Mouse (Mus musculus): ENCODE data around the gene Csnk1g2.
A peak's percentile ranks its signal among the peaks of the same experiment; 100 is the strongest.

Csnk1g2 gene

GRCm38 (mm10) chr10:80680260-80680696, 57.6 kb downstream of the Csnk1g2 start:
- DNase-seq: no peak

- DNase-seq: no peak
Measured at GRCm38 (mm10) chr10:80682003-80682402, 59.4 kb downstream of the Csnk1g2 start.

- DNase-seq: no peak
Measured at GRCm38 (mm10) chr10:80683647-80684046, 61.0 kb downstream of the Csnk1g2 start.

- DNase-seq: peak; percentile 69 to 82
Measured at GRCm38 (mm10) chr10:80684214-80684613, 61.6 kb downstream of the Csnk1g2 start.

DNA sequence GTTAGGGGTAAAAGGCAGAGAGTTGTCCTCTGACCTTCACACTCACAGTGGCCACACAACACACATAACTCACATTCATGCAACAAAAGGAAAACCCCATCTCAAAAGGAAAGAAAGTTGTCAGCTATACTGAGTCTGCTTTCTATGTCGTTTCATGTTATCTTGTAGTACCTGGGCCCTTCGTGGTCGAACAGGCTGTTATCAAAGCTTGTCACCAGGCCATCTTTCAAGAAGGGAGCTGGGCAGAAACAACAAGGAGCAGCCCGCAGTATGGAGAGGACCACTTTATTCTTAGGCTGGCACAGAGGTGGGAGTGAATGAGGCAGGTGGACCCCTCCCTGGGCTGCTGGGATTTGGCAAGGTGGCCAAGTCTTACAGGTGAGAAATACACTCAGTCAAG, 62.3 kb downstream of the Csnk1g2 start:
- DNase-seq: no peak

DNA sequence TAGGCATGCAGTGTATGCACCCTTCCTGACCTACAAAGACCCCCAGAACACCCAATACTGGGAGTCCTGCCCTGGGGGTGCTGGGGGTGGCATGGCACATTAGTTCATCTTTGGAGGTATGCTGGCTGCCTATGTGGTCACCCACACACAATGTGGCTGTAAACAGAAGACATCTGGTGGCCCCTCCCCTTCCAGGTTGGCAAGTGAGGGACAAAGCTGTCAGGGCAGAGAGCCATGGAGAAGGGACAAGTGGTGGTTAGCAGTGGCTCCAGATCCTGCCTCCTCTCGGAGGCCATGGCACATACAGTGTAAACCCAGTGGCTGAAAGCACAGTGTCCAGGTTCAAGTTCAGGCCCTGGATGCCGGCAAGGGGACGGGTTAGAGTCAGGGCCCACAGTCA, 64.0 kb downstream of the Csnk1g2 start:
- DNase-seq: peak; percentile 13 to 31

DNA sequence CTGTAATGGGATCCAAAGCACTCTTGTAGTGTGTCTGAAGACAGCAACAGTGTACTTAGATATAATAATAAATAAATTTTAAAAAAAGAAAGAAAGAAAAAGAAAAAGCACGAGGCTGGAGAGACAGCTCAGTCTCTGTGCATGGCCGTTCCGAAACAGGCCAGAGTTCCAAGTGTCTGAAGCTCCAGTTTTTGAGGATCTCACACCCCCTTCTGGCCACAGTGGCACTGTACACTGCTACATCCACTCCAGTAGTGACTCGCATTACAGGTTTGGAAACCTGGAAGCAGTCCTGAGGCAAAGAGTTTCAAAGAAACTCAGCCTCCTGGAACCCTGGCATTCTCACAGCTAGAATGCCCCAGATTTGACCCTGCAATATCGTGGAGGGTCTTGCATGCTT, 65.2 kb downstream of the Csnk1g2 start:
- DNase-seq: peak; percentile 76 to 86
